Mouse (Mus musculus) heart, embryonic 10.5 days (tissue): ENCODE measurements at regions not wholly inside any gene's neighbourhood (a gene's known extent, or its start where the extent isn't known, plus 50 kb on each side); places are given as distances from the start of the nearest gene placed in this dataset.
A peak's percentile ranks its signal among the peaks of the same experiment; 100 is the strongest.

Experiments
- DNase-seq: peaks from one replicate; pipeline ENCODE4 v3.0.0-alpha.2; 2017; ENCODE audit warnings: low spot score
- H3K27ac ChIP-seq: fragments of 300-500 bp; sonication (generic); 2 replicates; pipeline ENCODE4 v1.5.1; 2016; ENCODE audit warnings: mild to moderate bottlenecking
- H3K27me3 ChIP-seq: fragments of 300-500 bp; sonication (generic); 2 replicates; pipeline ENCODE4 v1.6.1; 2016; ENCODE audit warnings: mild to moderate bottlenecking; ENCODE audit not compliant: poor library complexity, insufficient read depth, severe bottlenecking
- H3K36me3 ChIP-seq: fragments of 300-500 bp; sonication (generic); 2 replicates; pipeline ENCODE4 v1.6.1; 2016; ENCODE audit warnings: mild to moderate bottlenecking, moderate library complexity
- H3K4me1 ChIP-seq: fragments of 300-500 bp; sonication (generic); 2 replicates; pipeline ENCODE4 v1.6.1; 2016; ENCODE audit warnings: mild to moderate bottlenecking
- H3K4me3 ChIP-seq: fragments of 300-500 bp; sonication (generic); 2 replicates; pipeline ENCODE4 v1.5.1; 2016; ENCODE audit warnings: mild to moderate bottlenecking, moderate library complexity
- H3K9me3 ChIP-seq: fragments of 300-500 bp; sonication (generic); 2 replicates; pipeline ENCODE4 v1.6.1; 2016; ENCODE audit warnings: mild to moderate bottlenecking, moderate library complexity
- WGBS: fragments of 180-500 bp; shearing (Covaris S2); methylation state at CpG from one replicate; pipeline ENCODE4 v1.1.7; 2016; 5-methylcytosine and 5-hydroxymethylcytosine counted together

- Histone ChIP-seq H3K27ac (no peak overlapping the region), H3K36me3 (no peaks in the 10 kb centered on the region), H3K4me1 (peaks cover 14% of the 10 kb centered on the region), H3K4me3 (no peak overlapping the region), H3K9me3 (no peaks in the 10 kb centered on the region), H3K27me3 (no peaks in the 10 kb centered on the region)
- no peak for DNase-seq
- 74% methylated on average over 9 of the region's 9 CpGs for whole genome bisulfite sequencing
These were observed 50.8 kb upstream of the Elk3 start for GRCm38 (mm10) chr10:93361654-93362195.

GRCm38 (mm10) chr10:93364108-93364793, 53.3 kb upstream of the Elk3 start:
- no peak for DNase-seq
- Histone ChIP-seq H3K27ac (0 out of 2 replicates have a peak overlapping the region, but pooled peaks have one; percentile 30), H3K36me3 (no peaks in the 10 kb centered on the region), H3K4me1 (peaks cover 14% of the 10 kb centered on the region), H3K9me3 (no peaks in the 10 kb centered on the region), H3K27me3 (no peaks in the 10 kb centered on the region), H3K4me3 (no peak overlapping the region)
- 62% methylated on average over 3 of the region's 3 CpGs for WGBS

GRCm38 (mm10) chr10:93364881-93365280, 53.9 kb upstream of the Elk3 start:
- H3K4me1 ChIP-seq, result peaks cover 17% of the 10 kb centered on the region
- H3K27ac ChIP-seq, result no peak overlapping the region
- 69% methylated on average over 7 of the region's 7 CpGs for WGBS
- H3K4me3 ChIP-seq, result no peak overlapping the region
- no peaks in the 10 kb centered on the region for H3K36me3 ChIP-seq
- no peaks in the 10 kb centered on the region for H3K9me3 ChIP-seq
- H3K27me3 ChIP-seq, result no peaks in the 10 kb centered on the region
- no peak for DNase-seq

GRCm38 (mm10) chr10:93365318-93365717, 54.4 kb upstream of the Elk3 start:
- WGBS, result 60% methylated on average over 6 of the region's 6 CpGs
- no peak for DNase-seq
- peaks cover 14% of the 10 kb centered on the region for H3K4me1 ChIP-seq
- H3K36me3 ChIP-seq, result no peaks in the 10 kb centered on the region
- H3K9me3 ChIP-seq, result no peaks in the 10 kb centered on the region
- H3K27ac ChIP-seq, result no peak overlapping the region
- H3K27me3 ChIP-seq, result no peaks in the 10 kb centered on the region
- H3K4me3 ChIP-seq, result no peak overlapping the region

GRCm38 (mm10) chr10:93365824-93366223, 54.9 kb upstream of the Elk3 start:
- 73% methylated on average over 5 of the region's 5 CpGs for WGBS
- no peaks in the 10 kb centered on the region for H3K9me3 ChIP-seq
- no peaks in the 10 kb centered on the region for H3K36me3 ChIP-seq
- DNase-seq, result no peak
- H3K27me3 ChIP-seq, result no peaks in the 10 kb centered on the region
- H3K4me3 ChIP-seq, result no peak overlapping the region
- no peak overlapping the region for H3K27ac ChIP-seq
- peaks cover 9% of the 10 kb centered on the region; the same call in 1 of the 2 replicates for H3K4me1 ChIP-seq

GRCm38 (mm10) chr10:93369737-93370136, 58.8 kb upstream of the Elk3 start:
- Histone ChIP-seq H3K4me1 (peaks cover 7% of the 10 kb centered on the region), H3K27ac (no peak overlapping the region), H3K36me3 (no peaks in the 10 kb centered on the region), H3K27me3 (no peaks in the 10 kb centered on the region), H3K4me3 (no peak overlapping the region), H3K9me3 (no peaks in the 10 kb centered on the region)
- no peak for DNase-seq
- 60% methylated on average over 3 of the region's 3 CpGs for WGBS

- Histone ChIP-seq H3K4me1 (peaks cover 11% of the 10 kb centered on the region), H3K27me3 (no peaks in the 10 kb centered on the region), H3K27ac (no peak overlapping the region), H3K4me3 (no peak overlapping the region), H3K9me3 (no peaks in the 10 kb centered on the region), H3K36me3 (no peaks in the 10 kb centered on the region)
- WGBS, result 75% methylated on average over 6 of the region's 6 CpGs
- no peak for DNase-seq
These were observed 59.4 kb upstream of the Elk3 start for GRCm38 (mm10) chr10:93370331-93370730.

- H3K27me3 ChIP-seq, result no peaks in the 10 kb centered on the region
- whole genome bisulfite sequencing, result 81% methylated on average over 7 of the region's 7 CpGs
- no peaks in the 10 kb centered on the region for H3K36me3 ChIP-seq
- H3K4me1 ChIP-seq, result peaks cover 15% of the 10 kb centered on the region
- DNase-seq, result no peak
- no peaks in the 10 kb centered on the region for H3K9me3 ChIP-seq
- H3K27ac ChIP-seq, result no peak overlapping the region
- no peak overlapping the region for H3K4me3 ChIP-seq
These were observed 61.3 kb upstream of the Elk3 start for GRCm38 (mm10) chr10:93372281-93372680.

- WGBS, result 80% methylated on average over 5 of the region's 5 CpGs
- H3K27ac ChIP-seq, result no peak overlapping the region
These were observed 62.3 kb upstream of the Elk3 start for GRCm38 (mm10) chr10:93373265-93373664.

GRCm38 (mm10) chr10:93373954-93374689, 63.2 kb upstream of the Elk3 start:
- no peaks in the 10 kb centered on the region for H3K9me3 ChIP-seq
- H3K27ac ChIP-seq, result no peak overlapping the region
- peaks cover 15% of the 10 kb centered on the region for H3K4me1 ChIP-seq
- H3K36me3 ChIP-seq, result no peaks in the 10 kb centered on the region
- WGBS, result 84% methylated on average over 6 of the region's 6 CpGs
- no peaks in the 10 kb centered on the region for H3K27me3 ChIP-seq
- H3K4me3 ChIP-seq, result no peak overlapping the region
- no peak for DNase-seq

More at GRCm38 (mm10) chr10:93373265-93373664, 62.3 kb upstream of the Elk3 start:
- Histone ChIP-seq H3K4me3 (no peak overlapping the region), H3K9me3 (no peaks in the 10 kb centered on the region), H3K4me1 (peaks cover 15% of the 10 kb centered on the region), H3K27me3 (no peaks in the 10 kb centered on the region), H3K36me3 (no peaks in the 10 kb centered on the region)
- no peak for DNase-seq

- 91% methylated on average over 2 of the region's 2 CpGs for WGBS
- Histone ChIP-seq H3K4me3 (no peak overlapping the region), H3K4me1 (peaks cover 13% of the 10 kb centered on the region), H3K9me3 (no peaks in the 10 kb centered on the region), H3K36me3 (no peaks in the 10 kb centered on the region), H3K27ac (peak overlapping the region; percentile 81), H3K27me3 (no peaks in the 10 kb centered on the region)
- no peak for DNase-seq
These were observed 63.7 kb upstream of the Elk3 start for GRCm38 (mm10) chr10:93374690-93374994.

GRCm38 (mm10) chr10:93375007-93375711, 64.2 kb upstream of the Elk3 start:
- Histone ChIP-seq H3K4me3 (no peak overlapping the region), H3K27me3 (no peaks in the 10 kb centered on the region), H3K36me3 (no peaks in the 10 kb centered on the region), H3K4me1 (peaks cover 11% of the 10 kb centered on the region), H3K27ac (peak overlapping the region; percentile 81), H3K9me3 (no peaks in the 10 kb centered on the region)
- no peak for DNase-seq
- WGBS, result 40% methylated on average over 13 of the region's 13 CpGs

GRCm38 (mm10) chr10:93375771-93376170, 64.8 kb upstream of the Elk3 start:
- Histone ChIP-seq H3K4me1 (peaks cover 11% of the 10 kb centered on the region), H3K27me3 (no peaks in the 10 kb centered on the region), H3K4me3 (no peak overlapping the region), H3K27ac (peak overlapping the region; percentile 81; the same call in 1 of the 2 replicates), H3K36me3 (no peaks in the 10 kb centered on the region), H3K9me3 (no peaks in the 10 kb centered on the region)
- no peak for DNase-seq
- WGBS, result 60% methylated on average over 4 of the region's 4 CpGs
